Mouse (Mus musculus): ENCODE results near the gene Rasl11b.

The Rasl11b gene

DNA sequence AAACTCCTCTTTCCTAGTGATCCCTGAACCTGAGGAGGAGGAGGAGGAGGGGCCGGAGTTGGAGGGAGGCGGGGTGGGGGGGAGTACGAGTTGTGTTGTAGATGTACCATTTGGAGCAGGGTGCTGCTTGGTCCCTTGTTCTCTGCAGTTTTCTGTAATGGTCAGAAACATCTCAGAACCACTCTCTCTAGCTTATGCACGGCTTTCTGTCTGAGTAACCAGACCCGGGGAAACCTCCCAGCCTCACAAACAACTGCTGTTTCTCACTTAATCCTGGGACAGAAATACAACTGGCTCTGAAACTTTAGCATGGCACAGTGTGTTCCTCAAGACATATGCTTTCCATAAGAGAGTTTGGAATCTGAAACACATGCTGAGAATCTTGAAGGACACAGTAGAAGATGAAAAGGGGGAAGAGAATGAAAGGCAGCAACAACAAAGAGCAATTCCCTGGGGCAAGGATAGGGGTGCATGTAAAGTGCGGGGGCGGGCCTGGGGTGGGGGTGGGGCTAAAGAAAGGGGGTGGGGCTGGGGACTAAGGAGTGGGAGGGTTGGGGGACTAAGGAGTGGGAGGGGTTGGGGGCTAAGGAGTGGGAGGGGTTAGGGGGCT, 19.5 kb downstream of the Rasl11b start:
- DNase-seq: no peak

DNA sequence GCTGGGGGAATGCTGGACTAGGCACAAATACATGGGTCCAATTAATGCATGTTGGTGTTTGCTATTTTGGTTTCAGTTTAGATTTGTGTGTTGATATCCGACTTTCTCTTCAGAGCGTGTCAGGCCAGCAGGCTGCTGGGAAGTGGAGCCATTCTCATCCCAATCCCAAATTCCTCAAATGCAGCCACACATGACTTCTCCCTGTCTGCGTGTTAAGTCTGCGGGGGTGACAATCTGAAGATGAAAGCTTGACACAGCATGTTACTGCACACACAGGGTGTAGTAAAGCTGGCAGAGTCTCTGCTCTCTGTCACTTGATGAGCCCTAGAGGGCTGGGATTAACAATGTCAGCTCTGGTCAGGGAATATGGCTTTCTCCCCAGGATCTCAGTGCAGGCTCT, 20.0 kb downstream of the Rasl11b start:
- DNase-seq: no peak

DNA sequence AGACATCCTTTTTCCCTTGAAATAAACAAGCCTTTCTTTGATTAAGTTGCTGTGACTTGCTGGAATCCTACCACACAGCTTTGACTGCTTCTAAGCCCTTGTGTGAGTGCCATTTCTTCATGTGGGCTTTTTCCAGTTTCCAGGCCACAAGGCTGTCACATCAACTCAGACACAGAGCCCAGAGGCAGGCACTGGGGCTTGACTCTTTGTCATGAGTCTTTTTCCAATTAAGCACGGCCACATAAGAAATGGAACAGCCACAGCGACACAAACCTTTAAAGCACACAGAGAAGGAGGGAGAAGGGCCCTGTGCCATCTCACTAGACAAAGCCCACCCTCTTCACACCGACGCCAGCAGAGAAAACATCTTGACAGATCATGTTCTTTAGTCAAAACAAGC, 23.4 kb downstream of the Rasl11b start:
- no peak for DNase-seq

DNA sequence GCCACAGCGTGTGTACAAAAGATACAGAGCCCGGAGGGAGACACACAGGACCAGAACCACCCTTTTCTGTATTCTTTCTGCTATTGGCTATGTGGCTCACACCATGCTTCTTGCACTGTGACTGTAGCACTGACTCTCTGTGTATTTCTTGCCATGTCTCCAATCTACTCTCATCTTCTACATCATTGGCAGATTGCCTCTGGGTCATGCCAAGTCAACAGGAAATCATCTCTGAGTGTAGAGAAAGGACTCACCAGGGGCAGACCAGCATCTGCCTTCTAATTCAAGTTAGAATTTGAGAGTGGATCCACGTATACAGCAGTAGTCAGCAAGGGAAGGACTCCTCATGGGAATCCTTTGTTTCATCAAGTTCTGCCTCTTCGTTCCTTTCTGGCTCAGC, 27.5 kb downstream of the Rasl11b start:
- no peak for DNase-seq

DNA sequence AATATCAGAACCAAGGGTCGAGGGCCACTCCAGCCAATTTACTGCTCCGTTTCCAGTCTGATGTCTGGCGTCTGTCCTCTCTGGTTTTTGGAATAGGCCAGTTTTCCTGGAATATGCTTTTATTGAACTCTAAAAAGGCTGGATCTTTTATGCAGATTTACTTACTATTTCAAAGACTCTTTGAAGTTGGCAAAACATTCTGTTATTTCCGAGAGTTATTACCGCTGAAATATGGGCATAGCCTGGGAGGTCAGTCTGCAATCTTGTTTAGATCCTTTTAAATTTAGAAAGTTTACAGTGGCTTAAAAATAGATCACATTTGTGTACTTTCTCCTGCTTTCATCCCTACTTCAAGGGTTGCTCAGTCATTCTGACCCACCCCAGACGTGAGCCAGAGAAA, 29.4 kb downstream of the Rasl11b start:
- no peak for DNase-seq

DNA sequence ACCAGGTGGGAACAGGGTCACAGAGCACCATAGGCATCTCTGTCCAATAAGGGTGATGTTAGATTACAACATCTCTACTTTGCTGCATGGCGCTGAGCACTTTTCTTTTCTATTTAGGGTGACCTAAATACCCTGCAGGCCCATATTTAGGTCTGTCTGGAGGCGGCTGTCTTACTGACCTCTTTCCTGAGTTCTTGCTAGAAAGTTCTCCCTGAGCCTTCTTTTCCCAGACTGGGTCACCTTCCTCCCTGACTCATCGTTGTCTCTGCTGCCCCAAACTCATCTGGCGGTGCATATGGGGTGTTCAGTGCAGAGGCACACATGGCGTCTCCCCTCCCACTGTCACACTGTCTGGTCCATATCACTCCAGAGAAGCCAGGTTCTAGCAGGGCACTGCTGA, 31.1 kb downstream of the Rasl11b start:
- DNase-seq: no peak

DNA sequence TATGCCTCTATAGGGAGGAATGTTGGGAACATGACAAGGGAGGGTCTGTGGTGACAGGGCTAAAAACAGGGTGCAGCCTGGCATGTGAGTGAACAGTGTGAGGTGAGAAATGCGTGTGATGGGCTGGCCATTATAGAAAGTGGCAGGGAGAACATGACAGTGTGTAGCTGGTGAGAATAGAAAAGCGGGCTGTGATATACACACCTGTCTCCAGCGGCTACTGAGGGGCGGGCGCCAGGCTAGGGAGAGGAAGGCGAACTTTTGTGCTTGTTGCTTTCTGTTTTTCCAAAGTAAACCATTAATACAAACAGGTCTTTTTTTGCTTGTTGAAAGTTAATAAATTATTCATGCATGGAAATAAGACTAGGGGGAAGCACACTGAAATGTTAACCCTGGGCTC, 32.3 kb downstream of the Rasl11b start:
- DNase-seq: no peak

DNA sequence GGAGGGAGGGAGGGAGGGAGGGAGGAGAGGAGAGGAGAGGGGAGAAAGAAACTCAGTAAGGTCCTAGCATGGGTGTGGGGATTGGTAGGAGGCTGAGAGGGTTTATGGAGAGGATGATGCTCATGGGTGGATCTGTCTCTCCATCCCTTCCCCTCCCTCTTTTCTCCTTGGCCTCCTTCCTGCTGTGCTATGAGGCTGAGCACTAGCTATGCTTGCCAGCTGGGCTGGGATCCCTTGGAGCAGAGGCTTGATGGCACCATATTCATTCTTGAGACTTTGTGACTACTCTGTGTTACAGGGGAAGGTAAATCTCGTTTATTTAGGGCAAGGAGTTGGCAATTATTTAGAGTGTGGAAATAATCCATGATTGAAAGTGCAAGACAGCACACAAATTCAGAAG, 33.9 kb downstream of the Rasl11b start:
- DNase-seq: no peak

DNA sequence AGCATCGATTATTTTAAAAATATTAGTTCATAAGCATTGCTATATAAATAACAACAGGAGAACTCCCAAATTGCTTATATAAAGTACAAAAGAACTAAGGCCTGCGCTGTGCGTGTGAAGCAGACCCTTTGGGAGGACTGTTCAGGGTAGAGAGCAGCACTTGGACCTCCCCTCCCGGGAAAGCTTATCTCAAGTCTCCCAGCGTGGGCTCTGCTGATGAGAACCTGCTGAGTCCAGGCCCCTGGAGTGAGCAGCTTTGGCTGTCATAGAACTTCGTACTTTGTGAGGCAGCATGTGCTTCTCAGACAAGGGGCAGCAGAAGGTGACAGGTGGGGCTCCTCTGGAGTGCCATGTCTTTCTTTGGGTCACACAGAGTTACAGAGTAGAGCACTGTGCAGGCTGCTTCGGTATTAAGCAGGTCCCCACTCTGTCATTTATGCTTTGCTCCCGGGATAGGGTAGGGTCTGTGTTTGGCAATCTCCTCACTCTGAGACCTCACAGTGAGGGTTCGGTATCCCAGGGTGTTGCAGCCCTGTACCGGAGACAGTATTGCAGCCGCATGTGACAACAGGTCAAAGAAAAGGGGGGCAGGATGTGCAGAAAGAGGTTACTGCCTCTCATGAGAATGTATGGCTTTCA, 34.8 kb downstream of the Rasl11b start:
- no peak for DNase-seq

DNA sequence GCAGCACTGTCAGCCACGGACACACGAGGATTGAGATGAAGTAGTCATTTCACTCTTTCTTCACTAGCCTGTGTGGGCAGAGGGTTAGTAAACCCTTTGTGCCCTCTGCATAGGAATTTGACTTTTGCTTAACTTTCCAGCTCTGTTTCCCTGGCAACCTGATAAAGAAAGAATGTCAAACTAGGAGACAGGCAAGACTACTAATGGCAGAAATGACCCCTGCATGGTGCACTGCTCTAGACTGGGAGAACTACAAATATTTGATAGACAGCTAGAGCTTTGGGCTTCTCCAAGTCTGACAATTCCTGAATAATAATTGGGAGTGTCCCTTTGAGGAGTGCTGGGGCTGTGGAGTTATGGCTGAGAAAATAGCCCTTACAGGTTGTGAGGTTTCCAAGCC, 35.4 kb downstream of the Rasl11b start:
- no peak for DNase-seq

DNA sequence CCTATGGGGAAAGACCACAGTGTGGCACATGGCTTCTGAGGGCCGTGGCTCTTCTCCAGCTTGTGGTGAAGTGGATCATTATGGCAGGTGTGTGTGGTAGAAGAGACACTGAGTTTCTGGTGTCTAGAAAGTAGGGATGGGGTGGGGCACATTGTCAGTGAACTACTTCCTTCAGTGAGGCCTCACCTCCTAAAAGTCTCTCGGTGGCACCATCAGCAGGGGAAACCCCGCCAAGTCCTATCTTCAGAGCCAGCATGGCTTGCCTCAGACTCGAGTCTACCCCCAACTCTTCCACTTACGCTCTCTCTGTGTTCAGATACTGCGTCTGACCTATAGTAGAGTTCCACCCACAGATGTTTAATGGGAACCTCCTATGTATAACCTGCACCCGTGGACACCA, 38.7 kb downstream of the Rasl11b start:
- no peak for DNase-seq

DNA sequence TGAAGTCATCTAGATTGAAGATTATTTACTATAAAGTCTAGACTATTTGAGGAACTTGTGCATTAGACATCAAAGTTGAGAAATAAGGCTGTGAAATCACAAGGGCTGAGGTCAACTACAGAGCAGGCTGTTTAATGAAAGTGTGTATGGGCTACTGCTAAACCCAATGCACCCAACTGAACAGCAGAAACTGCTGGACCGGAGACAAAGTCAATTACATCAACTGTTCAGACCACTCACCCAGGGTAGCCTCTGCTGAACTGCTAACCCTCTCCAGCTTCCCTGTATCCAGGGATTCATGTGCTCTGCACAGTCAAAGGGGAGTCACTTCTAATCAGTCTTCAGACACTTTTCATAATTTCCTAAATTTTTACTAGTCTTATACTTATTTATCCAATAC, 44.3 kb downstream of the Rasl11b start:
- DNase-seq: no peak

DNA sequence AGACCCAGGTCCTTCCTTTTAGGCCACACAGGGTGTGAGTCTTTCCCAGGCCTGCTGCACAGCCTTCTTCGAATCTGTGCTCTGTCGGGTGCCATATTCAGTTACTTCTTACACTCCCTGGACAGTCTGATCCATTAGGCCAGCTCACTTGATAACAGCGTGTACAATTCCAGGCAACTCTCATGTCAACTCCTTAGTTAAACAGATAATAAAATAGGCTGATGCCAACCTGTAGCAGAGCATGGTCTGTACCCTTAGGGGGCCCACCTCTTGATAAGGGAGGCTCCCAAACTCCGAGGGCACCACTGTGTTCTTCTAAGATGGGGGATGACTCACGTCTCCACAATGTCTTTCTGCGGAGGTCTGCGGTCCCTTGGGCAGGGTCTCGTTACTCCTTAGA, 45.2 kb downstream of the Rasl11b start:
- no peak for DNase-seq

DNA sequence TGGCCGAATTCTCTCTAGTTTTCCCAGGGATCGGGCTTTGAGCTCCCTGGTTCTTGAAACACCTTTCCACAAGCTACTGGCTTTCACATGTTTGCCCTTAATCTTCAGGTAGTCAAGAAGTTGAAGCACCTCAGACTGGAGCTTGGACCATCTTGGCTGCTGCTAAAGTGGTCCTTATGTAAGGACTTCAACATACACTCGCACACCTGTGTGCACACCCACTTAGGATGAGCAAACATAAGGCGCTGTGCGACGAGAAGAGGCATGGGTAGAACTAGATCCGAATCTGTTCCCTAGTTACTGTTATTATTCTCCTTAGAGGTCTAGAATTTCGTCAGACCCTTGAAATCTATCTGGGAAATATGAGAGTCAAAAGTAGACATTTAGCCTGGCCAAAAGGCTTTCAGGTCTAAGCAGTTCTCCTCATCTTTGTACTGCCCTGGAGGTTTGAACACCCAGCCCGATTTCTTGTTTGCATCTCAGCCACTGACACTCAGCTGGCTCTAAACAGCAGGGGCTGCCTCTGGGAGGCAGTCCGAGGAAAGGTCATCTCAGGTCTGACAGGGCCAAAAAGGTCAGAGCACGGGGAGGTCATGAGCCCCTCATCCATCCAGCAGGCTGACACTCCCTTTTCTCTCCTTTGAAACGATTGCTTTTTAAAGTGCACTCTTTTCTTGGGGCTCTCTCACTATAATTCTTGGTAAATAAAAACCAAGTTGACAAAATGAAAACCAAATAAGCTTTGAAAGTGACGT, 46.0 kb downstream of the Rasl11b start:
- no peak for DNase-seq

DNA sequence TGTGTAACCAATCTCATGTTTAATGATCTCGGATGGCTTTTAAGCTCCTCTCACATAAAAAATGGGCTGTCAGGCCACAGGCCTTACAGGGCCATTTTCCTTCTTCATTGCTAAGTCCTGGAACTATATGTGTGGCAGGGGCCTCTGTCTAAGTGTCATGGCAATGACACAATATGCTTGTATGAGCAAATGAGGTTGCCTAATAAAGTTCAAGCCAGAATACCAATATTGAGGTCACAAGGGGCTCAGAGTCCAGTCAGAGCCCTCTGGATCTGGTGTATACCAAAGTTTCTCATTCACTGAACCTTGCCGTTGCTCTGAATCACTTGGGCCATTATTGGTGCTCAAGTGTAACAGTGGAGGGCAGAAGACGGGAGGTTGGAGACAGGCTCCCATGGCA, 47.6 kb downstream of the Rasl11b start:
- DNase-seq: no peak

DNA sequence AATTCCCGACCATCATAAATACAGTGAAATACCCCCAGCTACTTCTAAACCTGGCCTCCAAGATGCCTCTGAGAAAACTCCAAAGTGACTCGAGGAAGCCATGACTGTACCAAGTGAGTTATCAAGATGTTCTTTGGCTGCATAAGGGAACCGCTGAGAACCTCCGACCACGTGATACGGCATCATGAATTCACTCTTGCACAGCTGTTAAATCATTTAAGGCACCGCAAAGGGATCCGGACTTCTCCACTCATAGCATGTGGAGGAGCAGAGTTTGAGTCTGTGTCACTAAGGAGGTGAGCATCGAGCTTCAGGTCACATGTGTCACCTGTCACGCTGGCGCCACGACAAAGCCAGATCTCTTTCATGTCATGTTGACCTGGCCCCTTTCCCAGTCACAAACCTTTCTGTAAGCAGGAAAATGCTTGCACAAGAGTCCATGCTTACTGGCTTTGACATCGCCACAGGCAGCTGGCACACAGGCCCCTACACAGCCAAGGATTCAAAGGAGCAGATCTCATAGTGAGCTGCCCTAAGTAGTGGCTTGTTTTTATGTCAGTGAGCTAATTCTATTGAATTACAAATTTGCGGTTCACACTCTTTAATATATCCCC, 49.4 kb downstream of the Rasl11b start:
- DNase-seq: no peak

DNA sequence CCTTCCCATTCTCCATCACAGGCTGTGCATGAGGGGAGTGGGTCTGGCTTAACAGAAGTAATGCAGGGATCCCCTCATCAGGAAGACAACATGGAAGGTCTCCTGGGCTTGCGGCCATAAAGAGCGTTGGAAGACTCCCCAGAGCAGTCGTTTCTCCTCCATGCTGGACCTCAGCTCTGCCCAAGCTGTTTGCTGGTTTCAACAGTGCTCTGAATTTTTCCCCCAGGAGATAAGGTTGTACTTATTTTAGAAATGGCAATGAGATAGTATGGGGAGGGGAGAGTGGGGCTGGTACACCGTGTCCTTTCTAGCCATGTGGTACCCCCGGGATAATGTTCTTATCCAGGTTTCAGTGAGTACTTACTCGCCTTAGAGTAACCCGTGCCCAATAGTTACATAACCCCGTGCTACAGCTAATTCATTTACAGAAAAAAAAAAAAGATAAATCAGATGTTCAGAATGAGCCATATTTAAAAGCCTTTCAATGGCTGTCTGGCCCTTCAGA, 50.6 kb downstream of the Rasl11b start:
- DNase-seq: no peak

DNA sequence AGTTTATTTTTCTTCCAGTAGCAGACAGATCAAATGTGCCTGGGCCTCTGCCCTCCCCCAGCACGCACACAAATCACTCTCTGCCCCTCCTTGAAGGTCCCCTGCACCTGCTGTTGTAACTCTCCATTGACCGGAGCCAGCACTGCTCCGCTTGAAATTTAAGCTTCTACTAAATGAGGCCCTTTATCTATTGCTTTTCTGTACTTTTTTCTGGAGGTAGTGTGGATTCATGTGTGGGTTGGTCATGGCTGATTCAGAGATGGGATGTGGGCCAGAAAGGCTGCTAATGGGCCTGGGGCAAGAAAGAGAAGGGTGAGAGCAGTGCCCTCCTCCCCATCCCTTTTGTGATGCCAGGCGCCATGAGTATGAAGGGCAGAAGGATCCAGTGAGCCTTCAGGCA, 51.4 kb downstream of the Rasl11b start:
- no peak for DNase-seq

DNA sequence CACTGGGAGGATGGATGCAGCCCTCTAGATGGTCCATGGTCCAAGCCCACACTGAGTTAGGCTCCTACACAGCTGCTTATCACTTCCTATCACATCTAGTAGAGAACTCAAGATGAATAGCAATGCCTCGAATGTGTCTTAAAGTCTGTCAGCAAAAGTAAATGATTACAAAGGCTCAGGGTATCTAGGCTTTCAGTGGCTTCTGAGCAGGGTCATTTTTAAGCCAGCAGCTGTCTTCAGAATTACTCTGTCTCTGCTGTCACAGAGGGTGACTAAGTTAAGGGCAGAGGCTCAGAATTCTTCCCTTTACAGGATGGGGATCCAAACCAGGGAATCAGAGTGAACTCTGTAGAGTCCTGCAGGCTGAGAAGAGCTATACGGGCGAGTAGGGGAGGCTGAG, 51.9 kb downstream of the Rasl11b start:
- DNase-seq: no peak

Measured in layer of hippocampus, adult 9-11 months (tissue).